Mouse (Mus musculus) stomach, postnatal 0 days (tissue): ENCODE data around the gene Cysltr2.

Source experiments
- CTCF ChIP-seq: IDR thresholded peaks from 2 replicates; pipeline ENCODE4 v1.5.1; 2016; ENCODE audit warnings: antibody characterized with exemption, low read depth, mild to moderate bottlenecking, moderate library complexity
- EP300 ChIP-seq: optimal IDR thresholded peaks from 2 replicates; pipeline ENCODE3; 2016; ENCODE audit warnings: antibody characterized with exemption

- TF ChIP-seq EP300 (no peak), CTCF (no peak)
Measured at GRCm38 (mm10) chr14:73001814-73002213, 47.1 kb downstream of the Cysltr2 start.
